Mouse (Mus musculus) cerebellum, adult 2 months (tissue): ENCODE data around the gene Gm3383.
"Not testable (repeated sequence)": the region's sequence is repeated elsewhere in the genome, so short reads cannot be mapped to it uniquely, and the experiment has no call there.

Experiments used
- CTCF ChIP-seq: fragments of 200-500 bp; IDR thresholded peaks from 2 replicates; pipeline ENCODE4 v1.5.1; 2011; ENCODE audit warnings: low read depth, mild to moderate bottlenecking, control low read depth, low read length, moderate library complexity, borderline replicate concordance; ENCODE audit not compliant: insufficient read depth
- POLR2A ChIP-seq: fragments of 200-500 bp; IDR thresholded peaks from 2 replicates; pipeline ENCODE4 v1.6.1; 2011; ENCODE audit warnings: low read length, control low read depth, borderline replicate concordance; ENCODE audit not compliant: insufficient read depth

DNA sequence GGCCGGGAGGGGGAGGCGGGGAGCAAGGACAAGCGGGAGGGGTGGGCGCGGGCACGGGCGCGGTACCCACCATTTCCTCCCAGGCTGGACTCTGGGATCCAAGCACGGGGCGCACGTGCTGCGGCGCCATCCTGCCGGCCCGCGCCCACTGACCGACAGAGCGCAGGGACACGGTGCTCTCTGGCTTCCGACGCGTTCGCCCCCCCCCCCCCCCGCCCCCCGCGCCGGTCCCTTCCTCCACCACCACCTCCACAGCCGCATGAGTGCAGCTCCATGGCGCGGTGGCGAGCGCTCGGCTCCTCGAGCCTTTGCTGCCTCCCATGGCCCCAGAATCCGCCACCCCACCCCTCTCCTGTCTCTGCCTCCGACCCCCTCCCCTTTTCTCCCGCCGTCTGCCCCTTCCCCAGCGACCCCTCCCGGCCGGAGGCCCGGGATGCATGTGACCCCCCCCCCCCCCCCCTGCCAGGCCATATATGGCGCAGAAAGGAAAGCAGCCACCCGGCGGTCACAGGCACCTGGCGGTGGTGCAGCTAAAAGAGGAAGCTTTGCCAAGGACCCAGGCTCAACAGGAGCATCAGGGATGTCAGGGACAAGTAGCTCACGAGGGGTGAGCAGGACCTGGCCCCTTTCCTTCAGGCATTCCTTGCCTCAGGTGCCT, 5.0 kb upstream of the Gm3383 start:
- not testable (repeated sequence) for TF ChIP-seq CTCF, POLR2A
